Mouse (Mus musculus): ENCODE measurements at regions not wholly inside any gene's neighbourhood (a gene's known extent, or its start where the extent isn't known, plus 50 kb on each side); places are given as distances from the start of the nearest gene placed in this dataset.

DNA sequence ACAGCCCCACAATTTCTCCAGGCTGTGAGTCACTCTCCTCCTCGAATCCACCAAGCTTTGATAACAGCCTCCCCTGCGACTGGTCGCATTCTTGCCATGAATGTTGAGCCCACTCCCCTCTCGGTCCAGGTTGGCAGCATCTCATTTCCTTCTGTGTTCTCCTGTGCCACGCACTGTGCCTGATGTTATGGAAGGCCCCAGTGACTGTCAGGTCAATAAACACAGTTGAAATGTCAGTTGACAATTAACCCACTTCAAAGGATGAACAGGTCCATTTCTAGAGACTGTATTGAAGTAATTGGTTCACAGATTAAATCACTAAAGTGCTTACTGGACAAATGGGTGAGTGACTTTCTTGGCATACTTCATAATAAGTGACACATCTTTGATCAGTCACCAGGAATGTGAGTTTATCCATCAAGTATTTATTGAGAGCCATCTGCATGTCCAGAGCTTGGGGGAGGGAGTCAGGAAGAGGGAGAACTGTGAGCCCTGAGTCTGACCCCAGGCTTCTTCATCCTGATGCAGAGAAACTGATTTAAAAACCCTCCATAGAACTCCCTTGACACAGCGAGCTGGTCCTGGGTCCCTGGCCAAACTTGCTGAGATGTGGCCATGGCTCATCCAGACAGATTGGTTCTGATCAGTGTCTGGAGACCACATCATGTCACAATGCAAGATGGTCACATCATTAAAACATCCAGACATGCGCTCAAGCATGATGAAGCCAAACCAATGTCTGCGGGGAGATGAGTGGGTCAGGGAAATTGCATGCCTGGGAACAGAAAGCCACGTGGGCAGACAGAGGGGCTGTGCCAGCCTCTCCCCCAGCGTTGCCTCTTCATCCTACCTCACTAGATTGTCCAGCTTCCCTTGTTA, 560.7 kb downstream of the Bnc2 start:
- no peak for TF ChIP-seq CTCF (IDR thresholded peaks at IDR 0.05; ENCODE audit: borderline replicate concordance, control insufficient read depth, extremely low read depth, insufficient read depth, low read length, poor library complexity)
- no peak for TF ChIP-seq POLR2A (IDR thresholded peaks at IDR 0.05; ENCODE audit: control insufficient read depth, extremely low read depth, insufficient read depth, low read length, poor library complexity)

Data from thymus, adult 2 months (tissue).